Mouse (Mus musculus): ENCODE measurements at regions not wholly inside any gene's neighbourhood (a gene's known extent, or its start where the extent isn't known, plus 50 kb on each side); places are given as distances from the start of the nearest gene placed in this dataset.

DNA sequence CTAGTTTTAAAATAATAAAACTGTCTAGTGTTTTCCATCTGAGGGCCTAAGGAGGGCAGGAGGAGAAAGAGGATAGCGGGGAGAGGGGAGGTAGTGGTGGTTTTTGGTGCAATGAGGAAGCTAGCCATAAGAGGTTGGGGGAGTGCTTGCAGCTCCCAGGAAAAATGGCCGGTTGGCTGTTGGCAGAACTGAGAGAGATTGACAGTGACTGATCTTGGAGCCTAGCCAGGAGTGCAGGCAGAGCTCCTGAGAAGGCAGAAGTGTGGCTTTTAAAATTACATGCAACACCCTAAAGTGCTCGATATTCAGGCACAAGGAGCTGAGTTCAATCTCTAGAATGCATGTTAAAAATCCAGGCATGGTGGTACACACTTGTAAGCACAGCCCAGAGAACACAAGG is 938.3 kb upstream of the 2610301B20Rik start:
- no peaks in the 10 kb centered on the region for H3K79me2 ChIP-seq (ENCODE audit: control insufficient read depth, insufficient read depth)
- TF ChIP-seq MAX (IDR thresholded peaks at IDR 0.05) (no peak), USF1 (IDR thresholded peaks at IDR 0.05; ENCODE audit: low read depth) (no peak), CTCF (IDR thresholded peaks at IDR 0.05; ENCODE audit: control insufficient read depth, insufficient read depth, insufficient read length) (no peak), MYOD1 (IDR thresholded peaks at IDR 0.05; ENCODE audit: control insufficient read depth, insufficient read length, low read depth) (no peak), CEBPB (IDR thresholded peaks at IDR 0.05; ENCODE audit: low read depth) (no peak), MYOG (IDR thresholded peaks at IDR 0.05; ENCODE audit: control insufficient read depth, extremely low read depth, insufficient read length) (no peak), FOSL1 (IDR thresholded peaks at IDR 0.05; ENCODE audit: insufficient read depth, low read length, poor library complexity, severe bottlenecking) (no peak)
- no peak overlapping the region for H3ac ChIP-seq (ENCODE audit: control insufficient read depth, insufficient read length, low read depth)
- H3K79me3 ChIP-seq (ENCODE audit: low read depth) = no peaks in the 10 kb centered on the region
- H3K4me3 ChIP-seq (ENCODE audit: insufficient read depth, poor library complexity, severe bottlenecking) = no peak overlapping the region
- H3K27me3 ChIP-seq (ENCODE audit: control insufficient read depth, insufficient read depth, insufficient read length) = no peaks in the 10 kb centered on the region
- H3K36me3 ChIP-seq (ENCODE audit: control insufficient read depth, insufficient read depth) = no peaks in the 10 kb centered on the region

DNA sequence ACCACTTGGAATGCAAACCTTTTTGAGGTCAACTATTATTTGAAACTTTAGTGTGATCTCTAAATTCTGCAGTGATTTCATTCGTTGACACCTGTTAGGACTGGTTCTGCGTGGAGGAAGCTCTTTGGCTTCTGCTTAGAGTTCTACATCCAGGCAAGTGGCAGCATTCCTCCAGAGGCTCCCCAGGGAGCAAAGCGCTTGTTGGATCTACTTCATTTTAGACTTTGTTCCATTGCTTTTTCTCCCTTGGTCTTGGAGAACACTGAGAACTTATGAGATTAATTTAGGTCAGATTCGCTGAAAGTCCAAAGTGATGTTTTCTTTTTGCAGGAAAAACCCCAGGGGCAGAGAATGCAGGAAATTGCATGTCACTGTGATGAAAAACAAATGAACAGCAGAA is 922.9 kb upstream of the 2610301B20Rik start:
- no peak for TF ChIP-seq FOSL1 (IDR thresholded peaks at IDR 0.05; ENCODE audit: insufficient read depth, low read length, poor library complexity, severe bottlenecking)
- TF ChIP-seq USF1 (IDR thresholded peaks at IDR 0.05; ENCODE audit: low read depth) = no peak
- no peak for TF ChIP-seq CTCF (IDR thresholded peaks at IDR 0.05; ENCODE audit: control insufficient read depth, insufficient read depth, insufficient read length)
- no peak for TF ChIP-seq MYOG (IDR thresholded peaks at IDR 0.05; ENCODE audit: control insufficient read depth, extremely low read depth, insufficient read length)
- TF ChIP-seq MYOD1 (IDR thresholded peaks at IDR 0.05; ENCODE audit: control insufficient read depth, insufficient read length, low read depth) = no peak
- no peak for TF ChIP-seq MAX (IDR thresholded peaks at IDR 0.05)
- no peak for TF ChIP-seq CEBPB (IDR thresholded peaks at IDR 0.05; ENCODE audit: low read depth)
- Histone ChIP-seq H3K27me3 (ENCODE audit: control insufficient read depth, insufficient read depth, insufficient read length) (no peaks in the 10 kb centered on the region), H3K79me2 (ENCODE audit: control insufficient read depth, insufficient read depth) (no peaks in the 10 kb centered on the region), H3ac (ENCODE audit: control insufficient read depth, insufficient read length, low read depth) (no peak overlapping the region), H3K4me3 (ENCODE audit: insufficient read depth, poor library complexity, severe bottlenecking) (no peak overlapping the region), H3K79me3 (ENCODE audit: low read depth) (no peaks in the 10 kb centered on the region), H3K36me3 (ENCODE audit: control insufficient read depth, insufficient read depth) (no peaks in the 10 kb centered on the region)

DNA sequence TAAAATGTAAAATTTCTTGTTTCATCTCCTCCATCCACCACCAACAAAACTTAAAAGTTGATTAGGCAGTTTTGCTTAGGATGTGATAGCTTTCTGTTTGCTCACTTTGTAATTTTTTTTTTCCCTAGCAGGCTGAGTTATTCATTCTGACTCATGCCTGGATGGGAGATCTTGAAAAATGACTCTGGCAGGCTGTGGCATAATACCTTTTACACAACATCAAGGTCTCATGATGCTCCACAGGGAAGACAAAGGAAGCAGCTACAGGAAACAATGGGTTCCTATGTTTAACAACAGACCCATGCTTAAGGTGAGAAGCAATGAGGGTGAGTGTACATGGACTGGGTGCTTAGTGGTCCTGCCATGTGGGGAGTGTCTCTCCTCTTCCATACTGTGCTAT is 899.7 kb upstream of the 2610301B20Rik start:
- no peaks in the 10 kb centered on the region for H3K27me3 ChIP-seq (ENCODE audit: control insufficient read depth, insufficient read depth, insufficient read length)
- H3K36me3 ChIP-seq (ENCODE audit: control insufficient read depth, insufficient read depth) = no peaks in the 10 kb centered on the region
- H3K4me3 ChIP-seq (ENCODE audit: insufficient read depth, poor library complexity, severe bottlenecking) = no peak overlapping the region
- H3K79me3 ChIP-seq (ENCODE audit: low read depth) = no peaks in the 10 kb centered on the region
- TF ChIP-seq FOSL1 (IDR thresholded peaks at IDR 0.05; ENCODE audit: insufficient read depth, low read length, poor library complexity, severe bottlenecking) = no peak
- no peak for TF ChIP-seq USF1 (IDR thresholded peaks at IDR 0.05; ENCODE audit: low read depth)
- H3K79me2 ChIP-seq (ENCODE audit: control insufficient read depth, insufficient read depth) = no peaks in the 10 kb centered on the region
- no peak overlapping the region for H3ac ChIP-seq (ENCODE audit: control insufficient read depth, insufficient read length, low read depth)

DNA sequence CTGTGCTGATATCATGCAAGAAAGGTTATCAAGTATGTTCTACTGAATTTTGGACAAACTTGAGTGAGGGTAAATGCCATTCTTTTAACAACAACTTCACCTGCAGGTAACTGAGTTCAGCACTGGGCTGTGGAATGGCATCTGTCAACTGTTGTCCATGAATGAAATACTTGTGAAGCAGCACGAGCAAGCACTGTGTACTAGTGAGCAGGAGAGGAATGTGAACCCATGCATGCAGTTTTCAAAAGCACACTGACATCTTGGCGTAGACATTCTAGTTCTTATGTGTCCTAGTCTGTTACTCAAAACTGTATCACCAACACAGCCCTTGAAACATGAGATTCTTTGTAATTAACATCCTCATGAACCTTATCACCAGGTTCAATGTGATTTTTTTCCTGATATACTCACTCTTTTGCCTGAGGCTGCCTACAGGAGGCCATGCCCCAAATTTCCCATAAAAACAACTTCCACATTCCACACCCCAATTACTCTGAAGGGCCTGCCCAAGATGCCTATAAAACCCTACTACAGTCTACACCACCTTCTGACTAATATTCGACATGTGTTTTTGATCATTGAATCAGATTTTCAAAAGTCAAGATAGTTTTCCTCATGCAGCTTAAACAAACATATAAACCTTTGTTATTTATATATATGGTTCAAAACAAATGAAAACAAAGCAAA is 892.8 kb upstream of the 2610301B20Rik start:
- Histone ChIP-seq H3K79me3 (ENCODE audit: low read depth) (no peaks in the 10 kb centered on the region), H3ac (ENCODE audit: control insufficient read depth, insufficient read length, low read depth) (no peak overlapping the region), H3K79me2 (ENCODE audit: control insufficient read depth, insufficient read depth) (no peaks in the 10 kb centered on the region), H3K4me3 (ENCODE audit: insufficient read depth, poor library complexity, severe bottlenecking) (no peak overlapping the region), H3K27me3 (ENCODE audit: control insufficient read depth, insufficient read depth, insufficient read length) (no peaks in the 10 kb centered on the region), H3K36me3 (ENCODE audit: control insufficient read depth, insufficient read depth) (no peaks in the 10 kb centered on the region)
- no peak for TF ChIP-seq USF1 (IDR thresholded peaks at IDR 0.05; ENCODE audit: low read depth)

DNA sequence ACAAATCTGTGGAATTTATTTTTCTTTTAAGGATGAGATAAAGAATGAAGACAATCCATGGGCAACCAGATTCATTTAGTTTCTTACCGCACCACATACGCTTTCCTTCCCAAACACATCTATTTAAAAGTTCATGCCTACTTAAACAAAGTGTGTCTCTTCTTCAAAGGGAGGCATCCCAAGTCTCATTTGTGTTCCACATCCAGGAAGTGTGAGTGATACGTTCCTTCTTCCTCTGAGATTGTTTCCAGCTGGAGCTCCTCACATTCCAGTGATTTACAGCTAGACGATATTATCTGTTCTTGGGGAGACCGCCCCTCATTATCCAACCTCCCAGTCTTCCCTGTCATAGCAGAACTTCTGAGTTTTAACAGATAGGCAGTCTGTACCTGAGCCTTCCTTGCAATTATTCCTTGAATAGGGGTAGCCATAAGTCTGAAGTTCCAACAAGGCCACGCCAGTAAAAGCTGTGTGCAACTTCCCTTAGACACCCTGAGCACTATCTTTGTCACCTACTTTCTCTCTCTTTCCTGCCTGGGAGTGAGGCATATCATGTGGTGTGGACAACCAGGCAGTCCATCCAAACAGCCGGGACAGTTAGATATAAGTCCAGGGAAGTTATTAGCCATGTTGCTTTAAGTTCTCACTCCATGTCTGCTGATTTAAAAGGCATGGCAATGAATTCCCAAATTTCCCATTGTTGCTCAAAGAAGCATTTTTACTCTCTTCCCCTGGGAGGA is 891.3 kb upstream of the 2610301B20Rik start:
- no peak overlapping the region for H3K4me3 ChIP-seq (ENCODE audit: insufficient read depth, poor library complexity, severe bottlenecking)
- no peak for TF ChIP-seq USF1 (IDR thresholded peaks at IDR 0.05; ENCODE audit: low read depth)
- no peak for TF ChIP-seq MYOD1 (IDR thresholded peaks at IDR 0.05; ENCODE audit: control insufficient read depth, insufficient read length, low read depth)
- TF ChIP-seq FOSL1 (IDR thresholded peaks at IDR 0.05; ENCODE audit: insufficient read depth, low read length, poor library complexity, severe bottlenecking) = no peak
- TF ChIP-seq MYOG (IDR thresholded peaks at IDR 0.05; ENCODE audit: control insufficient read depth, extremely low read depth, insufficient read length) = no peak
- no peak for TF ChIP-seq MAX (IDR thresholded peaks at IDR 0.05)
- no peak for TF ChIP-seq CEBPB (IDR thresholded peaks at IDR 0.05; ENCODE audit: low read depth)
- TF ChIP-seq CTCF (IDR thresholded peaks at IDR 0.05; ENCODE audit: control insufficient read depth, insufficient read depth, insufficient read length) = no peak
- H3K79me3 ChIP-seq (ENCODE audit: low read depth) = no peaks in the 10 kb centered on the region
- no peaks in the 10 kb centered on the region for H3K27me3 ChIP-seq (ENCODE audit: control insufficient read depth, insufficient read depth, insufficient read length)
- no peak overlapping the region for H3ac ChIP-seq (ENCODE audit: control insufficient read depth, insufficient read length, low read depth)
- no peaks in the 10 kb centered on the region for H3K79me2 ChIP-seq (ENCODE audit: control insufficient read depth, insufficient read depth)
- H3K36me3 ChIP-seq (ENCODE audit: control insufficient read depth, insufficient read depth) = no peaks in the 10 kb centered on the region

DNA sequence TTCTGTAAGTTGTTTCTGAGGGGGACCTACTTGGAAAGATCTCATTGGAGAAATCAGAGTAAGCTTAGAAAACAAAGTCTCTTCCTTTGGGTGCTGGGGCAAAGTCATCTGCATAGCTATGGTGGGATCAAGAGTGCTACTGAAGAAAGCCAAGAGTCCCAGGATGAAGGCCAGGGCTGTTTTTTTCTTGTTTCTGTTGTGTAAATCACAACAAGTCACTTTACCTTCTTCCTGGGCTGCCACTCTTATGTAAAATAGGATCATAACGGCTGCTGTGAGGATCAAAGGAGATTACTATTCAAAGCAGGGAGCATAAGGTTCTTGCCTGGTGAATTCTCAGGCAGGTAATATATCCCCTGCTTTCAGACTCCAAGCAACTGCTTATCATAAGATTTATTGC is 880.4 kb upstream of the 2610301B20Rik start:
- H3K36me3 ChIP-seq (ENCODE audit: control insufficient read depth, insufficient read depth) = no peaks in the 10 kb centered on the region
- H3ac ChIP-seq (ENCODE audit: control insufficient read depth, insufficient read length, low read depth) = no peak overlapping the region
- no peak for TF ChIP-seq MAX (IDR thresholded peaks at IDR 0.05)
- TF ChIP-seq MYOG (IDR thresholded peaks at IDR 0.05; ENCODE audit: control insufficient read depth, extremely low read depth, insufficient read length) = no peak
- TF ChIP-seq FOSL1 (IDR thresholded peaks at IDR 0.05; ENCODE audit: insufficient read depth, low read length, poor library complexity, severe bottlenecking) = no peak
- no peak for TF ChIP-seq CTCF (IDR thresholded peaks at IDR 0.05; ENCODE audit: control insufficient read depth, insufficient read depth, insufficient read length)
- TF ChIP-seq CEBPB (IDR thresholded peaks at IDR 0.05; ENCODE audit: low read depth) = no peak
- TF ChIP-seq MYOD1 (IDR thresholded peaks at IDR 0.05; ENCODE audit: control insufficient read depth, insufficient read length, low read depth) = no peak
- TF ChIP-seq USF1 (IDR thresholded peaks at IDR 0.05; ENCODE audit: low read depth) = no peak
- H3K27me3 ChIP-seq (ENCODE audit: control insufficient read depth, insufficient read depth, insufficient read length) = no peaks in the 10 kb centered on the region
- no peaks in the 10 kb centered on the region for H3K79me2 ChIP-seq (ENCODE audit: control insufficient read depth, insufficient read depth)
- no peaks in the 10 kb centered on the region for H3K79me3 ChIP-seq (ENCODE audit: low read depth)
- H3K4me3 ChIP-seq (ENCODE audit: insufficient read depth, poor library complexity, severe bottlenecking) = no peak overlapping the region

All from C2C12 (cell line).